Mouse (Mus musculus) bone marrow, adult 2 months (tissue): ENCODE data around the gene Cyp20a1.

ENCODE experiments used
- CTCF ChIP-seq: fragments of 200-500 bp; IDR thresholded peaks from 2 replicates; pipeline ENCODE4 v1.5.1; 2011; ENCODE audit warnings: low read length, control low read depth; ENCODE audit not compliant: control insufficient read depth, insufficient read depth
- POLR2A ChIP-seq: fragments of 200-500 bp; IDR thresholded peaks from 2 replicates; pipeline ENCODE4 v1.6.1; 2011; ENCODE audit warnings: low read depth, mild to moderate bottlenecking, control low read depth, low read length, borderline replicate concordance; ENCODE audit not compliant: control insufficient read depth

GRCm38 (mm10) chr1:60431531-60431930, 88.4 kb downstream of the Cyp20a1 start:
- TF ChIP-seq POLR2A (no peak), CTCF (no peak)
